Mouse (Mus musculus): ENCODE measurements around the gene Ptpn12.

- TF ChIP-seq CTCF (conservative IDR thresholded peaks at IDR 0.05; ENCODE audit: insufficient read depth, insufficient read length, low read depth, low read length) (no peak), POLR2A (IDR thresholded peaks at IDR 0.05; ENCODE audit: low read depth, low read length) (no peak)
These were observed 9.3 kb downstream of the Ptpn12 start for GRCm38 (mm10) chr5:21046150-21047048.

All from kidney, adult 2 months (tissue).